Mouse (Mus musculus) CH12.LX (cell line): Measurements from ENCODE around the gene Fem1b. TPM values are rescaled to one million over a fixed set of nuclear protein-coding genes. Genes with fewer than 3 reads are reported as not detected.
A peak's percentile ranks its signal among the peaks of the same experiment; 100 is the strongest.

Experiments used
- DNase-seq: peaks from one replicate; pipeline ENCODE4 v3.0.0-alpha.2; 2013; ENCODE audit errors: extremely low read depth
- H3K27ac ChIP-seq: 2 replicates; pipeline ENCODE4 v1.5.1; 2012; ENCODE audit warnings: low read depth, mild to moderate bottlenecking, control low read depth, moderate library complexity; ENCODE audit not compliant: insufficient read depth
- H3K27me3 ChIP-seq: replicated peaks from 2 replicates; pipeline ENCODE3; 2012; ENCODE audit warnings: inconsistent platforms
- H3K36me3 ChIP-seq, 2 experiments: replicated peaks in 1 of 2; 2 replicates each; pipeline versions ENCODE3 to v1.6.1; 2012; ENCODE audit warnings: inconsistent platforms in 1 of 2, low read length in 1 of 2, mild to moderate bottlenecking in 1 of 2, mixed read lengths in 1 of 2, moderate library complexity in 1 of 2; ENCODE audit not compliant: control insufficient read depth in 1 of 2, insufficient read depth in 1 of 2
- H3K4me1 ChIP-seq, 2 experiments: 2 replicates each; pipeline ENCODE4 v1.6.1; 2012; ENCODE audit warnings: inconsistent platforms in 1 of 2, moderate library complexity in 1 of 2; ENCODE audit not compliant: insufficient read depth in 2 of 2, control insufficient read depth in 1 of 2
- H3K4me2 ChIP-seq: 2 replicates; pipeline ENCODE4 v1.6.1; 2012; ENCODE audit warnings: low read depth, mild to moderate bottlenecking, control low read depth; ENCODE audit not compliant: poor library complexity, insufficient read depth, severe bottlenecking
- H3K4me3 ChIP-seq, 3 experiments: fragments of 150-350 bp in 1 of 3; sonication (generic) in 1 of 3; replicated peaks in 1 of 3; 2 replicates each; pipeline versions ENCODE3 to v1.5.1; 2011 to 2012; ENCODE audit warnings: low read depth in 2 of 3, low read length in 2 of 3, mild to moderate bottlenecking in 2 of 3, moderate library complexity in 2 of 3, control low read depth in 1 of 3, improper control_type of control experiment in 1 of 3, inconsistent platforms in 1 of 3, mixed read lengths in 1 of 3; ENCODE audit not compliant: poor library complexity in 1 of 3
- H3K79me2 ChIP-seq: replicated peaks from 2 replicates; pipeline ENCODE4 v1.6.1; 2012; ENCODE audit warnings: mild to moderate bottlenecking, moderate library complexity; ENCODE audit not compliant: control insufficient read depth, poor library complexity, insufficient read depth, severe bottlenecking; ENCODE audit errors: extremely low read depth
- H3K9ac ChIP-seq: 2 replicates; pipeline ENCODE4 v1.6.1; 2012; ENCODE audit warnings: low read depth, mild to moderate bottlenecking, control low read depth, moderate library complexity; ENCODE audit not compliant: insufficient read depth
- H3K9me3 ChIP-seq: replicated peaks from 2 replicates; pipeline ENCODE3; 2012; ENCODE audit warnings: low read length, inconsistent platforms, mixed read lengths
- BHLHE40 ChIP-seq: IDR thresholded peaks from 2 replicates; pipeline ENCODE4 v1.6.1; 2011; ENCODE audit warnings: mild to moderate bottlenecking, low read depth, low read length, improper control_type of control experiment
- CHD1 ChIP-seq: IDR thresholded peaks from 2 replicates; pipeline ENCODE4 v1.6.1; 2012; ENCODE audit warnings: low read depth, low read length, improper control_type of control experiment, inconsistent platforms
- CHD2 ChIP-seq: IDR thresholded peaks from 2 replicates; pipeline ENCODE4 v1.6.1; 2011; ENCODE audit warnings: low read length, improper control_type of control experiment
- CTCF ChIP-seq, 2 experiments: IDR thresholded peaks in 1 of 2; conservative IDR thresholded peaks in 1 of 2; 2 replicates each; pipeline ENCODE4 v1.5.1; 2011 to 2012; ENCODE audit warnings: low read depth in 2 of 2, low read length in 2 of 2, improper control_type of control experiment in 1 of 2, inconsistent platforms in 1 of 2, mild to moderate bottlenecking in 1 of 2, moderate library complexity in 1 of 2
- E2F4 ChIP-seq: IDR thresholded peaks from 2 replicates; pipeline ENCODE4 v1.6.1; 2011; ENCODE audit warnings: low read depth, low read length, improper control_type of control experiment; ENCODE audit not compliant: insufficient replicate concordance
- EP300 ChIP-seq: IDR thresholded peaks from 2 replicates; pipeline ENCODE4 v1.6.1; 2011; ENCODE audit warnings: low read length, improper control_type of control experiment
- ETS1 ChIP-seq: conservative IDR thresholded peaks from 2 replicates; pipeline ENCODE4 v1.6.1; 2012; ENCODE audit warnings: low read depth, mild to moderate bottlenecking, inconsistent platforms, low read length, improper control_type of control experiment, moderate library complexity
- GABPA ChIP-seq: IDR thresholded peaks from 2 replicates; pipeline ENCODE4 v1.6.1; 2012; ENCODE audit warnings: low read depth, low read length, improper control_type of control experiment, inconsistent platforms; ENCODE audit not compliant: insufficient replicate concordance
- HCFC1 ChIP-seq: IDR thresholded peaks from 2 replicates; pipeline ENCODE4 v1.6.1; 2012; ENCODE audit warnings: low read depth, mild to moderate bottlenecking, inconsistent platforms, low read length, improper control_type of control experiment
- IRF4 ChIP-seq: IDR thresholded peaks from 2 replicates; pipeline ENCODE4 v1.6.1; 2014; ENCODE audit warnings: low read depth, mild to moderate bottlenecking, inconsistent platforms, low read length, improper control_type of control experiment
- JUND ChIP-seq: conservative IDR thresholded peaks from 2 replicates; pipeline ENCODE4 v1.6.1; 2011; ENCODE audit warnings: low read depth, low read length, improper control_type of control experiment
- MAFK ChIP-seq: IDR thresholded peaks from 2 replicates; pipeline ENCODE4 v1.6.1; 2011; ENCODE audit warnings: low read length, improper control_type of control experiment; ENCODE audit not compliant: insufficient replicate concordance
- MAX ChIP-seq: IDR thresholded peaks from 2 replicates; pipeline ENCODE4 v1.6.1; 2011; ENCODE audit warnings: low read length, improper control_type of control experiment
- MAZ ChIP-seq: IDR thresholded peaks from 2 replicates; pipeline ENCODE4 v1.6.1; 2012; ENCODE audit warnings: low read depth, mild to moderate bottlenecking, inconsistent platforms, low read length, improper control_type of control experiment, moderate library complexity
- MEF2A ChIP-seq: IDR thresholded peaks from 2 replicates; pipeline ENCODE4 v1.6.1; 2014; ENCODE audit warnings: low read depth, mild to moderate bottlenecking, inconsistent platforms, low read length, improper control_type of control experiment, borderline replicate concordance
- MYC ChIP-seq: IDR thresholded peaks from 2 replicates; pipeline ENCODE4 v1.6.1; 2011; ENCODE audit warnings: low read depth, mild to moderate bottlenecking, improper control_type of control experiment, low read length
- NELFE ChIP-seq: IDR thresholded peaks from 2 replicates; pipeline ENCODE4 v1.6.1; 2011; ENCODE audit warnings: low read depth, low read length, improper control_type of control experiment
- NRF1 ChIP-seq: IDR thresholded peaks from 2 replicates; pipeline ENCODE4 v1.6.1; 2014; ENCODE audit warnings: low read depth, mild to moderate bottlenecking, inconsistent platforms, low read length, improper control_type of control experiment, moderate library complexity
- PAX5 ChIP-seq: IDR thresholded peaks from 2 replicates; pipeline ENCODE4 v1.6.1; 2012; ENCODE audit warnings: low read length, inconsistent platforms, mixed read lengths
- POLR2A ChIP-seq: IDR thresholded peaks from 2 replicates; pipeline ENCODE4 v1.6.1; 2011; ENCODE audit warnings: low read depth, mild to moderate bottlenecking, improper control_type of control experiment, low read length
- POLR2AphosphoS2 ChIP-seq: IDR thresholded peaks from 2 replicates; pipeline ENCODE4 v1.6.1; 2011; ENCODE audit warnings: low read depth, low read length, improper control_type of control experiment
- RAD21 ChIP-seq: IDR thresholded peaks from 2 replicates; pipeline ENCODE4 v1.6.1; 2011; ENCODE audit warnings: low read depth, mild to moderate bottlenecking, low read length, improper control_type of control experiment, moderate library complexity
- RCOR1 ChIP-seq: conservative IDR thresholded peaks from 2 replicates; pipeline ENCODE4 v1.6.1; 2012; ENCODE audit warnings: low read depth, mild to moderate bottlenecking, inconsistent platforms, low read length, improper control_type of control experiment
- SIN3A ChIP-seq: IDR thresholded peaks from 2 replicates; pipeline ENCODE4 v1.6.1; 2012; ENCODE audit warnings: low read length, improper control_type of control experiment, inconsistent platforms
- SMC3 ChIP-seq: IDR thresholded peaks from 2 replicates; pipeline ENCODE4 v1.6.1; 2011; ENCODE audit warnings: low read depth, low read length, improper control_type of control experiment
- UBTF ChIP-seq: IDR thresholded peaks from 2 replicates; pipeline ENCODE4 v1.6.1; 2012; ENCODE audit warnings: low read depth, mild to moderate bottlenecking, inconsistent platforms, low read length, improper control_type of control experiment, moderate library complexity
- USF1 ChIP-seq: IDR thresholded peaks from 2 replicates; pipeline ENCODE4 v1.6.1; 2014; ENCODE audit warnings: low read depth, mild to moderate bottlenecking, inconsistent platforms, low read length, improper control_type of control experiment
- USF2 ChIP-seq: conservative IDR thresholded peaks from 2 replicates; pipeline ENCODE4 v1.6.1; 2011; ENCODE audit warnings: low read depth, low read length, improper control_type of control experiment
- ZKSCAN1 ChIP-seq: IDR thresholded peaks from 2 replicates; pipeline ENCODE4 v1.6.1; 2012; ENCODE audit warnings: low read depth, inconsistent platforms, low read length, improper control_type of control experiment, borderline replicate concordance
- ZMIZ1 ChIP-seq: IDR thresholded peaks from 2 replicates; pipeline ENCODE4 v1.6.1; 2012; ENCODE audit warnings: low read depth, mild to moderate bottlenecking, inconsistent platforms, low read length, improper control_type of control experiment
- dilution Hi-C: fragments of 300-500 bp; cut with MboI; formaldehyde crosslinking; loops from 2 replicates; pipeline ENCODE4 v1.14.3; 2020; ENCODE audit warnings: low sequenced_read_pairs; ENCODE audit not compliant: extremely low pct_unique_long_range_greater_than_20kb, extremely low pct_ligation_motif_present
- in situ Hi-C: fragments of 300-500 bp; cut with MboI; formaldehyde crosslinking; loops from 3 replicates; pipeline ENCODE4 v1.14.3; 2019; ENCODE audit warnings: low sequenced_read_pairs, low pct_ligation_motif_present, low pct_unique_long_range_greater_than_20kb, mixed read lengths
- polyA plus RNA-seq: library from polyadenylated mRNA; unstranded; fragments of >175 nt; gene quantifications from 2 replicates; pipeline ENCODE4 v1.2.1, GENCODE M21; 2012; ENCODE audit warnings: low read depth; ENCODE audit not compliant: insufficient read length
- total RNA-seq, 2 experiments: library from RNA; depleted of rRNA; stranded (reverse); fragments of 300-350 nt in 1 of 2; fragments of >200 nt in 1 of 2; gene quantifications; 2 replicates each; pipeline ENCODE4 v1.2.3; 2012 to 2014

Gene Fem1b
- total and polyA plus RNA-seq, 3 experiments = 26.8 to 34.6 (median 30.1) TPM

- no peaks in the 10 kb centered on the region for H3K4me1 ChIP-seq
- H3K79me2 ChIP-seq = no peaks in the 10 kb centered on the region
- H3K27ac ChIP-seq = no peak overlapping the region
- H3K36me3 ChIP-seq = no peaks in the 10 kb centered on the region
- no peak for DNase-seq
- dilution Hi-C loops = no loop called here
- H3K4me3 ChIP-seq = no peak overlapping the region
- no peak overlapping the region for H3K9ac ChIP-seq
- no peaks in the 10 kb centered on the region for H3K9me3 ChIP-seq
- no peak for TF ChIP-seq CTCF (conservative IDR thresholded peaks at IDR 0.05 in 1 of 2, IDR thresholded peaks at IDR 0.05 in 1 of 2; ENCODE audit: low read depth in 2 of 2, low read length in 2 of 2)
- no peak for TF ChIP-seq UBTF
- TF ChIP-seq POLR2AphosphoS2 = no peak
- TF ChIP-seq ZKSCAN1 = no peak
- TF ChIP-seq USF1 = no peak
- no peak for TF ChIP-seq MEF2A
- TF ChIP-seq PAX5 = no peak
- no peak for TF ChIP-seq HCFC1
- TF ChIP-seq E2F4 = no peak
- TF ChIP-seq RAD21 = no peak
- TF ChIP-seq MYC = no peak
- no peak for TF ChIP-seq CHD2
- in situ Hi-C loops = no loop called here
- H3K27me3 ChIP-seq = no peaks in the 10 kb centered on the region
- H3K4me2 ChIP-seq = no peak overlapping the region
These were observed 48.3 kb downstream of the Fem1b start for GRCm38 (mm10) chr9:62763478-62763877.

- no peak for TF ChIP-seq MAZ
- TF ChIP-seq GABPA = no peak
- TF ChIP-seq MAFK = no peak
- no peak for TF ChIP-seq IRF4
- no peak for TF ChIP-seq ZMIZ1
- TF ChIP-seq NELFE = no peak
- TF ChIP-seq RAD21 = peak; percentile 44
- TF ChIP-seq ETS1 = no peak
- TF ChIP-seq EP300 = no peak
- no peak for TF ChIP-seq RCOR1
- TF ChIP-seq SIN3A = no peak
- TF ChIP-seq POLR2AphosphoS2 = no peak
- no peak for TF ChIP-seq ZKSCAN1
- no peak for TF ChIP-seq CHD2
- no peak for TF ChIP-seq CHD1
- no peak for TF ChIP-seq BHLHE40
- TF ChIP-seq NRF1 = no peak
- TF ChIP-seq MAX = peak; percentile 65; the same call in 1 of the 2 replicates
- peak; percentile 67 for TF ChIP-seq SMC3
- TF ChIP-seq CTCF (conservative IDR thresholded peaks at IDR 0.05 in 1 of 2, IDR thresholded peaks at IDR 0.05 in 1 of 2; ENCODE audit: low read depth in 2 of 2, low read length in 2 of 2) = peak in 1 of 2 experiments; percentile 69; a peak in 2 of 4 replicates
- no peak for TF ChIP-seq POLR2A
- no peak for TF ChIP-seq PAX5
- TF ChIP-seq UBTF = no peak
- TF ChIP-seq JUND = no peak
- TF ChIP-seq MEF2A = no peak
- peak; percentile 80 for TF ChIP-seq MYC
- no peak for TF ChIP-seq USF2
- TF ChIP-seq E2F4 = no peak
- in situ Hi-C loops (no loop called here), dilution Hi-C loops (no loop called here)
- Histone ChIP-seq H3K27me3 (no peaks in the 10 kb centered on the region), H3K4me2 (no peak overlapping the region), H3K9ac (no peak overlapping the region), H3K36me3 (no peaks in the 10 kb centered on the region), H3K79me2 (no peaks in the 10 kb centered on the region), H3K4me3 (no peak overlapping the region), H3K9me3 (no peaks in the 10 kb centered on the region), H3K4me1 (no peaks in the 10 kb centered on the region), H3K27ac (no peak overlapping the region)
- peak; percentile 33 for DNase-seq
These were observed 52.1 kb downstream of the Fem1b start for GRCm38 (mm10) chr9:62759601-62760000.
